Mouse (Mus musculus): ENCODE measurements around the gene Nsun6. TPM values are rescaled to one million over a fixed set of nuclear protein-coding genes. Genes with fewer than 3 reads are reported as not detected.
A peak's percentile ranks its signal among the peaks of the same experiment; 100 is the strongest.

Gene Nsun6
- polyA plus RNA-seq, 1 experiment from 2014 or later: 6.3 TPM

DNA sequence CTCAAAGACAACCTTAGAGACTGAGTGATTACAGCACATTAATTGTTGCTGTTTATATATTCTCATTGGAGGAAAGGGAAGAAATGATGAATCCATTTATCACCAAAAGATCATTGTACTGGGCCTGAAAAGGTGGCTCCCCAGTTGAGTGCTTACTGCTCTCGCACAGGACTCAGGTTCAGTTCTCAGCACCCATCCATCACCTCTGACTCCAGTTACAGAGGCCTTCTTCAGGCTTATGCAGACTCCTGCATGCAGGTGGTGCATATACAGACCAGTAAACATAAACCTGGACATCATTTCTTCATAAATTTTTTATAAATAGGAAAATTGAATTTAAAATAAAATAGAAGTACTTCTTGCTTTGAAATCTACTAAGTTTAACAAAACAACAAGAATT lies 46.8 kb downstream of the Nsun6 start:
- 85% methylated on average over 1 of the region's 1 CpGs for WGBS
- H3K4me2 ChIP-seq (ENCODE audit: low read depth, low read length): no peak overlapping the region
- no peak for ATAC-seq (replicated peaks; ENCODE audit: extremely low read depth, insufficient read depth, low FRiP score)

DNA sequence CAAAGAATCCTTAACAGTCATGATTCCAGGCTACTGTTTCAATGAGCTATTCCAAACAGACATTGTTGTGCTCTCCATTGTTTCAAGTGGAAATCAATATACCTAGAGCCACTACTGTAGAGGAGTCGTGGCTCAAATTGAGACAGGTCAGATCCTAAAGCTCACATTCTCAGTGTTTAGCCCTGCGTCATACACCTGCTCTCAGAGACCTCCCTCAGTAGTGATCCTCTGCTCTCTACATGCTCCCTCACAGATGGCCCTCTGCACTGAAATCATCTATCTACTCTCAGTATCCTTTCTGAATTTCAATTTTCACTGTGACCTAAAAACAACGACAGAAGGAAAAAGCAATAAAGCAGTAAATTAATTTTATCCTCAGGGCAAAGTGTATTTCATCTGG lies 47.3 kb downstream of the Nsun6 start:
- Histone ChIP-seq H3K4me2 (ENCODE audit: low read depth, low read length) (no peak overlapping the region), H3K9ac (ENCODE audit: low read length) (no peak overlapping the region), H3K4me1 (ENCODE audit: control insufficient read depth, insufficient read depth, low read length) (no peaks in the 10 kb centered on the region), H3K27me3 (ENCODE audit: control insufficient read depth, insufficient read depth, low read length) (no peaks in the 10 kb centered on the region), H3K36me3 (ENCODE audit: control insufficient read depth, insufficient read depth) (peaks cover 9% of the 10 kb centered on the region), H3K4me3 (ENCODE audit: low read length) (no peak overlapping the region), H3K9me3 (replicated peaks; ENCODE audit: control insufficient read depth, low read length) (no peaks in the 10 kb centered on the region), H3K27ac (ENCODE audit: low read length) (no peak overlapping the region)
- 87% methylated on average over 3 of the region's 3 CpGs for WGBS
- no peak for ATAC-seq (replicated peaks; ENCODE audit: extremely low read depth, insufficient read depth, low FRiP score)

More for the DNA sequence above, 46.8 kb downstream of the Nsun6 start:
- no peak overlapping the region for H3K9ac ChIP-seq (ENCODE audit: low read length)
- H3K9me3 ChIP-seq (replicated peaks; ENCODE audit: control insufficient read depth, low read length): no peaks in the 10 kb centered on the region
- H3K27me3 ChIP-seq (ENCODE audit: control insufficient read depth, insufficient read depth, low read length): no peaks in the 10 kb centered on the region
- no peak overlapping the region for H3K27ac ChIP-seq (ENCODE audit: low read length)
- H3K4me3 ChIP-seq (ENCODE audit: low read length): no peak overlapping the region
- no peaks in the 10 kb centered on the region for H3K4me1 ChIP-seq (ENCODE audit: control insufficient read depth, insufficient read depth, low read length)
- H3K36me3 ChIP-seq (ENCODE audit: control insufficient read depth, insufficient read depth): peaks cover 9% of the 10 kb centered on the region

DNA sequence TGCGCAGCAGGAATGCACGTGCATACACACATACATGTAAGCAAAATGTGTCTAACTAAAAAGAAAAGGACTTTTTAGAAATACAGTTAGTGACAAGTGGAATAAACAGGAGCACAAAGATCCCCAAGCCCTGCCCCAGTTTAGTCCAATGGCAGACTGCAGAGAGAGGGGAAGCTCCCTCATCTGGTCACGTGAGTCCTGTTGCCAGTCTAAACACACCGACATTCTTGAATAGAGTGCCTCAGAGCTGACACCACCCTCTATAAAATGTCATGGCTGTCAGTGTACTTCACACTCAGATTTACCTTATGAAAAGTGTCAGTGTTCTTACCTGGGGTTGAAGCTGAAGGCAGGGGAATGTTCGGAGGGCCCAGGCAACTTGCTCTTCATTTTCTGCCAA lies 57.0 kb downstream of the Nsun6 start:
- Histone ChIP-seq H3K4me3 (ENCODE audit: low read length) (no peak overlapping the region), H3K4me2 (ENCODE audit: low read depth, low read length) (no peak overlapping the region), H3K36me3 (ENCODE audit: control insufficient read depth, insufficient read depth) (0 out of 2 replicates have a peak, but pooled peaks cover 2% of the 10 kb centered on the region), H3K27me3 (ENCODE audit: control insufficient read depth, insufficient read depth, low read length) (no peaks in the 10 kb centered on the region), H3K9ac (ENCODE audit: low read length) (no peak overlapping the region), H3K27ac (ENCODE audit: low read length) (no peak overlapping the region), H3K4me1 (ENCODE audit: control insufficient read depth, insufficient read depth, low read length) (no peaks in the 10 kb centered on the region), H3K9me3 (replicated peaks; ENCODE audit: control insufficient read depth, low read length) (no peaks in the 10 kb centered on the region)
- no peak for ATAC-seq (replicated peaks; ENCODE audit: extremely low read depth, insufficient read depth, low FRiP score)
- WGBS: 68% methylated on average over 5 of the region's 5 CpGs

DNA sequence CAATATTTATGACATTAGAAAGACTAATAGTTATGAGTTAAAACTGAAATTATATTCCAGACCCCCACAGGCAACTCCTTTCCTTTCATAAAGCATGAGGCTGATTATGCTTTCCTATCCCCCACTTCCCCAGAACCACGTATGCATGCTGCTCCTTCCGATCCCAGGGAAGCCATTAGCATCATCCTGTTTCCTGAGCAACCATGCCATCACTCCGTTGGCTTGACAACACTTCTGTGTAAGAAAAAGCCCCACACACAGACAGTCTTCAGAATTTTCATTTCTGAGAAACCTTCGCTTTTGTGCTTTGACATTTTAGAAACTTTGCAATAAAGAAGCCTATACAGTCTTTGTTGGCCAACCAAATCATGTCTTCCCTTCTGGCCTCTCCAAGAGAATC lies 58.8 kb downstream of the Nsun6 start:
- H3K4me3 ChIP-seq (ENCODE audit: low read length): no peak overlapping the region
- WGBS: 81% methylated on average over 4 of the region's 4 CpGs
- no peaks in the 10 kb centered on the region for H3K27me3 ChIP-seq (ENCODE audit: control insufficient read depth, insufficient read depth, low read length)
- H3K27ac ChIP-seq (ENCODE audit: low read length): no peak overlapping the region
- H3K4me2 ChIP-seq (ENCODE audit: low read depth, low read length): no peak overlapping the region
- no peaks in the 10 kb centered on the region for H3K4me1 ChIP-seq (ENCODE audit: control insufficient read depth, insufficient read depth, low read length)
- no peaks in the 10 kb centered on the region for H3K9me3 ChIP-seq (replicated peaks; ENCODE audit: control insufficient read depth, low read length)
- H3K9ac ChIP-seq (ENCODE audit: low read length): no peak overlapping the region
- no peak for ATAC-seq (replicated peaks; ENCODE audit: extremely low read depth, insufficient read depth, low FRiP score)
- H3K36me3 ChIP-seq (ENCODE audit: control insufficient read depth, insufficient read depth): 0 out of 2 replicates have a peak, but pooled peaks cover 2% of the 10 kb centered on the region

DNA sequence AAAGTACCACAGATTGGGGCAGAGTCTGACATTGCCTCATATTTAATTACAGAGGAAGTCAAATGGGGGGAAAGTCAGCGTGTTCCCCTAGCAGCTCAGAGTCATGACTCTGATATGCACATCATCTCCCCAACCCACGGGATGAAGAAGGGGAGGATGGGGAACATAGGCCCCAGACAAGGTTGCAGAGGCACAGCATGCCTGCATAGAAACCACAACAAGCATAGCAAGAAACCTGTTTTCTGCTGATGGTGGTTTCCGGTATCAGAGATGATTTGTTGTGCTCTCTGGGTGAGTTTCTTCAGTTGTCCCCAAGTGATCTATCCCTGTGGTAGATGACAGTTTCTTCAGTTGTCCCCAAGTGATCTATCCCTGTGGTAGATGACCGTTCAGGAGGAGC lies 62.3 kb downstream of the Nsun6 start:
- no peaks in the 10 kb centered on the region for H3K4me1 ChIP-seq (ENCODE audit: control insufficient read depth, insufficient read depth, low read length)
- no peaks in the 10 kb centered on the region for H3K27me3 ChIP-seq (ENCODE audit: control insufficient read depth, insufficient read depth, low read length)
- ATAC-seq (replicated peaks; ENCODE audit: extremely low read depth, insufficient read depth, low FRiP score): no peak; the same call in 1 of the 2 replicates
- H3K27ac ChIP-seq (ENCODE audit: low read length): no peak overlapping the region
- H3K4me3 ChIP-seq (ENCODE audit: low read length): no peak overlapping the region
- no peak overlapping the region for H3K4me2 ChIP-seq (ENCODE audit: low read depth, low read length)
- no peak overlapping the region for H3K9ac ChIP-seq (ENCODE audit: low read length)
- 82% methylated on average over 4 of the region's 4 CpGs for WGBS
- H3K9me3 ChIP-seq (replicated peaks; ENCODE audit: control insufficient read depth, low read length): no peaks in the 10 kb centered on the region
- H3K36me3 ChIP-seq (ENCODE audit: control insufficient read depth, insufficient read depth): 0 out of 2 replicates have a peak, but pooled peaks cover 4% of the 10 kb centered on the region

DNA sequence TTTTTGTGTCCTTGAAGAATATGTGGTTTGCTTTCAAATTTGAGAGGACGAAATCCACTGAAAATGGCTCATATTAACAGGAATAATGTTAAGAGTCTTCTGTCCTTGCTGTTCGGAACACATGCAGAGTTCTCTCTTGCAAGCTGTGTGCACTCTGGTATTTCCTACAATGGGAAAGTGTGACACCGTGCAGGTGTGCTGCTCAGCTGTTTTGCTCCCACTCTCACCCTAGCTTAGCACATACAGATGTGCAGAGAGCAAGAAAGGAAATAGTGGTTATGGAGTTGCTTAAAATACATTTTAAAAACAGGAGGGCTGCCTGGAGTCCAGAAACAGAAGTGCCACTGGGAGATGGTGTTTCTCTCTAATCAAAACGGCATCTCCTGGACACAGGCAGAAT lies 65.5 kb downstream of the Nsun6 start:
- 79% methylated on average over 4 of the region's 4 CpGs for WGBS
- peak; percentile 63; the same call in 1 of the 2 replicates for ATAC-seq (replicated peaks; ENCODE audit: extremely low read depth, insufficient read depth, low FRiP score)

DNA sequence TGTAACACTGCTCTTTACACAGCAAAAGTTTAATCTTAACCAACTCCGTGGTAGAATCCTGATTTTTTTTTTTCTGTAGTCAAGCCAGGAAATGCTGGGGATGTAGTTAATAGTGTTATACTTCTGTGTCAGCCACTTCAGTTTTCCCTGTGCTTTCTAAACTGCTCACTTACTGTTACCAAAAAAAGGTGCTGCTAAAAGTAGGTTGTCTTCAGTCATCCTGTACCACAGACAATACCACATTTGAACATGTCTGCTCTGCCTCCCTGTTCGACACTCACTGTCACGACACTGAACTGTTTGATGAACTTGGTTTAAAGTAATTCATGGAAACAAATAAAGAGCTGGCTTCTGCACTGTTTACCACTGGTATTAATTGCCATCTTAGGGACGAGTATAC lies 66.4 kb downstream of the Nsun6 start:
- 65% methylated on average over 4 of the region's 4 CpGs for WGBS
- peak overlapping the region; percentile 27; the same call in 1 of the 2 replicates for H3K27ac ChIP-seq (ENCODE audit: low read length)
- H3K4me2 ChIP-seq (ENCODE audit: low read depth, low read length): no peak overlapping the region
- no peaks in the 10 kb centered on the region for H3K9me3 ChIP-seq (replicated peaks; ENCODE audit: control insufficient read depth, low read length)
- no peak overlapping the region for H3K9ac ChIP-seq (ENCODE audit: low read length)
- no peak for ATAC-seq (replicated peaks; ENCODE audit: extremely low read depth, insufficient read depth, low FRiP score)
- H3K27me3 ChIP-seq (ENCODE audit: control insufficient read depth, insufficient read depth, low read length): no peaks in the 10 kb centered on the region
- no peak overlapping the region for H3K4me3 ChIP-seq (ENCODE audit: low read length)
- H3K36me3 ChIP-seq (ENCODE audit: control insufficient read depth, insufficient read depth): peaks cover 23% of the 10 kb centered on the region
- no peaks in the 10 kb centered on the region for H3K4me1 ChIP-seq (ENCODE audit: control insufficient read depth, insufficient read depth, low read length)

More for the DNA sequence above, 65.5 kb downstream of the Nsun6 start:
- no peak overlapping the region for H3K9ac ChIP-seq (ENCODE audit: low read length)
- H3K4me3 ChIP-seq (ENCODE audit: low read length): no peak overlapping the region
- peaks cover 19% of the 10 kb centered on the region for H3K36me3 ChIP-seq (ENCODE audit: control insufficient read depth, insufficient read depth)
- no peaks in the 10 kb centered on the region for H3K27me3 ChIP-seq (ENCODE audit: control insufficient read depth, insufficient read depth, low read length)
- H3K4me2 ChIP-seq (ENCODE audit: low read depth, low read length): no peak overlapping the region
- no peak overlapping the region for H3K27ac ChIP-seq (ENCODE audit: low read length)
- H3K4me1 ChIP-seq (ENCODE audit: control insufficient read depth, insufficient read depth, low read length): no peaks in the 10 kb centered on the region
- H3K9me3 ChIP-seq (replicated peaks; ENCODE audit: control insufficient read depth, low read length): no peaks in the 10 kb centered on the region

DNA sequence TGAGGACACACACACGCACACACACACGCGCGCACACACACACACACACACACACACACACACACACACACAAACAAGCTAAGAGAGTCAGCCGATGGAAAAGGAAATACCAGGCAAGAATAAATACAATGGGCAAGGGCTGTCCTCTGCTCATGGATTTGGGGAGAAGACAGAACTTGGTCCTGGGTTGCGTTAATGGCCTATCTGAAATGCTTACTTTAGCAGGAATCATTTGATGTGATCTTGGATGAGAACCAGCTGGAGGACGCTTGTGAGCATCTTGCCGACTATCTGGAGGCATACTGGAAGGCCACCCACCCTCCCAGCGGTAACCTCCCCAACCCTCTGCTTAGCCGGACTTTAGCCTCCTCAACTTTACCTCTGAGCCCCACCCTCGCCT lies 70.8 kb downstream of the Nsun6 start:
- 76% methylated on average over 11 of the region's 11 CpGs for WGBS
- H3K27ac ChIP-seq (ENCODE audit: low read length): no peak overlapping the region
- no peak overlapping the region for H3K9ac ChIP-seq (ENCODE audit: low read length)
- no peaks in the 10 kb centered on the region for H3K27me3 ChIP-seq (ENCODE audit: control insufficient read depth, insufficient read depth, low read length)
- peaks cover 34% of the 10 kb centered on the region for H3K36me3 ChIP-seq (ENCODE audit: control insufficient read depth, insufficient read depth)
- no peak for ATAC-seq (replicated peaks; ENCODE audit: extremely low read depth, insufficient read depth, low FRiP score)
- no peaks in the 10 kb centered on the region for H3K4me1 ChIP-seq (ENCODE audit: control insufficient read depth, insufficient read depth, low read length)
- H3K4me3 ChIP-seq (ENCODE audit: low read length): no peak overlapping the region
- no peaks in the 10 kb centered on the region for H3K9me3 ChIP-seq (replicated peaks; ENCODE audit: control insufficient read depth, low read length)
- no peak overlapping the region for H3K4me2 ChIP-seq (ENCODE audit: low read depth, low read length)

DNA sequence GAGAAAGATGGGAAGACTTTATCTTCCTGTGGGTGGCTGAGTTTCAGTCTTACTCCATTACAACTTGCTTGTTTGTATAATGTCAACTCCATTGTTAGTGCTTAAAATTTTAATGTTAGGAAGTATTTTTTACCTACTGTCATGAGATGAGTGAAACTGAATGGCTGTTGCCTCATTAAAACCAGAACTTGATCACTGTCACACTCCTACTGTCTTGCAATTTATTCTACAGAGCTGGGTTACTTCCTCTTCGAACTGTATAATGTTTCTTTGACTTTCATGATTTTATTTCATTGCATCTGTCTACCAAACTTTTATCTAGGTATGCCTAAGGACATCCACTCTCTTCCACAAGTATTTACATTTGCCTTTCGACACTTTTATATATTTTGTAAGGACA lies 93.4 kb downstream of the Nsun6 start:
- H3K36me3 ChIP-seq (ENCODE audit: control insufficient read depth, insufficient read depth): 0 out of 2 replicates have a peak, but pooled peaks cover 6% of the 10 kb centered on the region
- H3K9ac ChIP-seq (ENCODE audit: low read length): no peak overlapping the region
- H3K4me3 ChIP-seq (ENCODE audit: low read length): no peak overlapping the region
- no peaks in the 10 kb centered on the region for H3K4me1 ChIP-seq (ENCODE audit: control insufficient read depth, insufficient read depth, low read length)
- 92% methylated on average over 2 of the region's 2 CpGs for WGBS
- H3K9me3 ChIP-seq (replicated peaks; ENCODE audit: control insufficient read depth, low read length): no peaks in the 10 kb centered on the region
- H3K4me2 ChIP-seq (ENCODE audit: low read depth, low read length): no peak overlapping the region
- H3K27ac ChIP-seq (ENCODE audit: low read length): no peak overlapping the region
- no peaks in the 10 kb centered on the region for H3K27me3 ChIP-seq (ENCODE audit: control insufficient read depth, insufficient read depth, low read length)
- no peak for ATAC-seq (replicated peaks; ENCODE audit: extremely low read depth, insufficient read depth, low FRiP score)

All from heart, embryonic 16.5 days (tissue).